Mouse (Mus musculus) liver, adult 2 months (tissue): ENCODE results near the gene Dusp16.

Experiments used
- CTCF ChIP-seq: fragments of 200-500 bp; IDR thresholded peaks from 2 replicates; pipeline ENCODE4 v1.5.1; 2011; ENCODE audit warnings: low read depth, low read length, control low read depth
- POLR2A ChIP-seq: fragments of 200-500 bp; IDR thresholded peaks from 2 replicates; pipeline ENCODE4 v1.6.1; 2011; ENCODE audit warnings: low read length, control low read depth; ENCODE audit not compliant: insufficient read depth; ENCODE audit errors: extremely low read depth

- TF ChIP-seq POLR2A (no peak), CTCF (no peak)
Observed at GRCm38 (mm10) chr6:134730978-134731377, 61.4 kb downstream of the Dusp16 start.
